Mouse (Mus musculus): ENCODE data around the gene Vrk3.

DNA sequence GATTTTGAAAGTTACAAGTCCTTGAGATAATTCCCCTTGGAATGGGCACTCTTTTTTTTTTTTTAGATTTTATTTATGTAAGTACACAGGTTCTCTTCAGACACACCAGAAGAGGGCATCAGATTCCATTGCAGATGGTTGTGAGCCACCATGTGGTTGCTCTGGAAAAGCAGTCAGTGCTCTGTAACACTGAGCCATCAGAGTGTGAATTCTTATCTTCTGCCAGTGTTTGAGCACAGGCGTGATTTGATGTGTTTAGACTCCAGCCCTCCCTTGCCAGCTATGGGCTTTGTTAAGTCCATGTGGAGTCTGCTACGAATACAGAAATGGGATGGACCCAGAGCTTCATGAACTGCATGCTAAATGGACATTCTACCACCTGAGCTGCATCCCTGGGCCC is 70.0 kb downstream of the Vrk3 start:
- TF ChIP-seq CTCF (IDR thresholded peaks at IDR 0.05; ENCODE audit: low read depth, low read length) (no peak), GATA1 (IDR thresholded peaks at IDR 0.05; ENCODE audit: borderline replicate concordance, low read length) (no peak), POLR2AphosphoS5 (IDR thresholded peaks at IDR 0.05; ENCODE audit: insufficient replicate concordance, low read depth, low read length) (no peak), TAL1 (conservative IDR thresholded peaks at IDR 0.05; ENCODE audit: low read depth, low read length) (no peak)
